Mouse (Mus musculus) CH12.LX (cell line): ENCODE measurements around the gene Sobp.

Experiments
- MAFK ChIP-seq: IDR thresholded peaks from 2 replicates; pipeline ENCODE4 v1.6.1; 2011; ENCODE audit warnings: low read length, improper control_type of control experiment; ENCODE audit not compliant: insufficient replicate concordance
- NRF1 ChIP-seq: IDR thresholded peaks from 2 replicates; pipeline ENCODE4 v1.6.1; 2014; ENCODE audit warnings: low read depth, mild to moderate bottlenecking, inconsistent platforms, low read length, improper control_type of control experiment, moderate library complexity
- POLR2A ChIP-seq: IDR thresholded peaks from 2 replicates; pipeline ENCODE4 v1.6.1; 2011; ENCODE audit warnings: low read depth, mild to moderate bottlenecking, improper control_type of control experiment, low read length
- ZC3H11A ChIP-seq: IDR thresholded peaks from 2 replicates; pipeline ENCODE4 v1.6.1; 2012; ENCODE audit warnings: low read depth, mild to moderate bottlenecking, inconsistent platforms, low read length, improper control_type of control experiment

DNA sequence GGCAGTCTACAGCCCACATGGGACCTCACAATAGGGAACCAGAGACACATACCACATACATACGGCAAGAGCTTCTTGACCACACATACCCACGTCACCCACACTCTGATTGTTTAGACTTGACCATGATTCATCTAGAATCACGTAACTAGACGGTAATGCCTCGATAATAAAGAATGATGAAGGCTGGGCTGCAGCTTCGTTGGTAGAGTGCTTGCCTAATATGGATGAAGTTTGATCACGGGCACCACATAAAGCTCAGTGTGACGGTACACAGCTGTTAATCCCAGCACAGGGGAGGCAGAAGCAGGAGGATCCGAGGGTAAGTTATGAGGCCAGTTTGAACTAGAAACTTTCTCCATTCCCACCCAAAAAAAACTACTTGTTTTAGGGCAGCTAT lies 31.2 kb downstream of the Sobp start:
- TF ChIP-seq POLR2A = no peak
- TF ChIP-seq ZC3H11A = no peak
- no peak for TF ChIP-seq NRF1
- no peak for TF ChIP-seq MAFK
